Mouse (Mus musculus): Measurements from ENCODE around the gene Cox5a. TPM values are rescaled to one million over a fixed set of nuclear protein-coding genes. Genes with fewer than 3 reads are reported as not detected.

The Cox5a gene
- polyA plus RNA-seq, 1 experiment: 397 TPM

DNA sequence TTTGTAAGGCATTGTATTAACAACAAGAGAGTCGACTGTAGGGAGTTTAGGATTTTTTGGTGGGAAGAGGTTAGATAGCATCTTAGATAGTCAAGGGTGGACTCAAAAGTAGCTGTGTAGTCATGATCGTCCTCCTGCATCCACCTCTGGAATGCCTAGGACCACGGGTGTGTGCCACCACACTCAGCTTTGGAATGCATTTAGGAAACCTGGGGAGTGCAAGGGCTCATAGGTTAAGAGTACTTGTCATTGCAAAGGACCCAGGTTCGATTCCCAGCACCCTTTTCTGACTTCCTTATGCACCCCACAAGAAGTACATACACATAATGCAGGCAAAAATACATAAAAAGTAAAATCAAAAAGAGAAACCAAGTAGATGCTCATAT is 1.8 kb downstream of the Cox5a start:
- no peak for TF ChIP-seq POLR2A (IDR thresholded peaks at IDR 0.05; ENCODE audit: control insufficient read depth, extremely low read depth, insufficient read depth, low read length, poor library complexity)
- no peak for TF ChIP-seq CTCF (IDR thresholded peaks at IDR 0.05; ENCODE audit: borderline replicate concordance, control insufficient read depth, extremely low read depth, insufficient read depth, low read length, poor library complexity)
- Histone ChIP-seq H3K27ac (ENCODE audit: control insufficient read depth, insufficient read depth, low read length) (no peak overlapping the region), H3K4me3 (ENCODE audit: control insufficient read depth, insufficient read depth, low read length) (no peak overlapping the region), H3K4me1 (replicated peaks; ENCODE audit: control insufficient read depth, insufficient read depth, low read length) (peaks cover 9% of the 10 kb centered on the region), H3K36me3 (ENCODE audit: control insufficient read depth, insufficient read depth, low read length) (no peaks in the 10 kb centered on the region), H3K27me3 (ENCODE audit: control insufficient read depth, insufficient read depth, low read length) (no peaks in the 10 kb centered on the region)
- no peak for DNase-seq
- WGBS: 85% methylated on average over 4 of the region's 4 CpGs

DNA sequence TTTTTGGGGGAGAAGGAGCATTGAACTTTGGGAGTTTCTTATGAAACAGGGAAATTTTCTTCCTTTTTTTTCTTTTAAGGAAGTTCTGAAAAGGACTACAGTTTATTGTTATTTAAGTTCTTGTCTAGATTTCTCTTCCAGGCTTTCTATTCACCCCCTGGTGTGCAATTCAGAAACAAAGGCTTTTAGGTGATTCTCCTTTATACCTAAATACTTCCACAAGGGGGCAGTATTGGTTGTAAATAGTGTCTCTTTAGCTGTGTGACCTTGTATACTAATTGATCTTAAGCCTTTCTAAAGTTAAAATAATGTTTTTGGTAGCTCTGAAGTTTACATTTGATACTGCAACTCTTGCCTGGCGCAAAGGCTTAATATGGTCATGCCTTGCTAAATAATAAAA is 2.7 kb downstream of the Cox5a start:
- WGBS: 56% methylated on average over 1 of the region's 1 CpGs
- TF ChIP-seq POLR2A (IDR thresholded peaks at IDR 0.05; ENCODE audit: control insufficient read depth, extremely low read depth, insufficient read depth, low read length, poor library complexity) (no peak), CTCF (IDR thresholded peaks at IDR 0.05; ENCODE audit: borderline replicate concordance, control insufficient read depth, extremely low read depth, insufficient read depth, low read length, poor library complexity) (no peak)
- H3K4me1 ChIP-seq (replicated peaks; ENCODE audit: control insufficient read depth, insufficient read depth, low read length): peaks cover 9% of the 10 kb centered on the region
- DNase-seq: no peak
- H3K27ac ChIP-seq (ENCODE audit: control insufficient read depth, insufficient read depth, low read length): no peak overlapping the region
- H3K27me3 ChIP-seq (ENCODE audit: control insufficient read depth, insufficient read depth, low read length): no peaks in the 10 kb centered on the region
- H3K4me3 ChIP-seq (ENCODE audit: control insufficient read depth, insufficient read depth, low read length): no peak overlapping the region
- no peaks in the 10 kb centered on the region for H3K36me3 ChIP-seq (ENCODE audit: control insufficient read depth, insufficient read depth, low read length)

DNA sequence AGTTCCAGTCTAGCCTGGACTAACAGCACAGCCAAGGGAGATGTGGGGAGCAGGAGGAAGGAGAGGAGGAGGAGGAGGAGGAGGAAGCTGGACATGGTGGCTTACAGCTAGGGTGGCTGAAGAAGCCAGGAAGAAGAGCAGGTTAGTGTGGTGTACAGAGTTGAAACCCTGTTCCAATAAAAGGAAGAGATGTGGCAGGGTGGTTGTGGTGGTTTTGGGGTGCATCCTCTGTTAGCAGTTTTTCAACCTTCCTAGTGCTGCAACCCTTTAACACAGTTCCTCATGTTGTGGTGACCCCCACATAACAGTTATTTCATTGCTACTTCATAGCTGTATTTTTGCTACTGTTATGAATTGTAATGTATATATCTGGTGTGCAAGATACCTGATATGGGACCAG is 3.4 kb downstream of the Cox5a start:
- H3K4me3 ChIP-seq (ENCODE audit: control insufficient read depth, insufficient read depth, low read length): no peak overlapping the region
- H3K4me1 ChIP-seq (replicated peaks; ENCODE audit: control insufficient read depth, insufficient read depth, low read length): peaks cover 9% of the 10 kb centered on the region

DNA sequence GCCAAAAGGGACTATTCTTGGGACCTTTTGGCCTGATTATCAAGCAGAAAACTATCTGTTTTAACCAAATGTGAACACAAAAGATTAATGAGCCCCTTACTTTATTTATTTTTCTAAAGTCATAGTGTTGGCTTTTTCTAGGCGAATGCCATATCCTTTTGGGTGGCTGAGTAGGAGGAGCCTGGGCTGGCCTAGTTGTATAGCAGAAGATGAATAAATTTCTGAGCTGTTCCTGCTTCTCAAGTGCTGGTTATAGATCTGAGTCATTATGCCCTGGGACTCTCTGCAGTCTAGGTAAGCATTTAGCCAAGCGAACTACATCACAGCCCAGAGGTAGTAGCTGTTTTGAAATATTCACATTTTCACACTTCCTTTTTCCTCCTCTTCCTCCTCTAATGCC is 4.4 kb downstream of the Cox5a start:
- peaks cover 4% of the 10 kb centered on the region; the same call in 1 of the 2 replicates for H3K36me3 ChIP-seq (ENCODE audit: control insufficient read depth, insufficient read depth, low read length)
- no peaks in the 10 kb centered on the region for H3K27me3 ChIP-seq (ENCODE audit: control insufficient read depth, insufficient read depth, low read length)
- 56% methylated on average over 2 of the region's 2 CpGs for WGBS
- H3K4me3 ChIP-seq (ENCODE audit: control insufficient read depth, insufficient read depth, low read length): no peak overlapping the region
- TF ChIP-seq CTCF (IDR thresholded peaks at IDR 0.05; ENCODE audit: borderline replicate concordance, control insufficient read depth, extremely low read depth, insufficient read depth, low read length, poor library complexity): no peak
- no peak for TF ChIP-seq POLR2A (IDR thresholded peaks at IDR 0.05; ENCODE audit: control insufficient read depth, extremely low read depth, insufficient read depth, low read length, poor library complexity)
- no peak overlapping the region for H3K27ac ChIP-seq (ENCODE audit: control insufficient read depth, insufficient read depth, low read length)
- no peak for DNase-seq
- peaks cover 9% of the 10 kb centered on the region for H3K4me1 ChIP-seq (replicated peaks; ENCODE audit: control insufficient read depth, insufficient read depth, low read length)

More for the DNA sequence above, 3.4 kb downstream of the Cox5a start:
- Histone ChIP-seq H3K36me3 (ENCODE audit: control insufficient read depth, insufficient read depth, low read length) (peaks cover 3% of the 10 kb centered on the region; the same call in 1 of the 2 replicates), H3K27me3 (ENCODE audit: control insufficient read depth, insufficient read depth, low read length) (no peaks in the 10 kb centered on the region), H3K27ac (ENCODE audit: control insufficient read depth, insufficient read depth, low read length) (no peak overlapping the region)
- DNase-seq: no peak
- no peak for TF ChIP-seq CTCF (IDR thresholded peaks at IDR 0.05; ENCODE audit: borderline replicate concordance, control insufficient read depth, extremely low read depth, insufficient read depth, low read length, poor library complexity)
- TF ChIP-seq POLR2A (IDR thresholded peaks at IDR 0.05; ENCODE audit: control insufficient read depth, extremely low read depth, insufficient read depth, low read length, poor library complexity): no peak

DNA sequence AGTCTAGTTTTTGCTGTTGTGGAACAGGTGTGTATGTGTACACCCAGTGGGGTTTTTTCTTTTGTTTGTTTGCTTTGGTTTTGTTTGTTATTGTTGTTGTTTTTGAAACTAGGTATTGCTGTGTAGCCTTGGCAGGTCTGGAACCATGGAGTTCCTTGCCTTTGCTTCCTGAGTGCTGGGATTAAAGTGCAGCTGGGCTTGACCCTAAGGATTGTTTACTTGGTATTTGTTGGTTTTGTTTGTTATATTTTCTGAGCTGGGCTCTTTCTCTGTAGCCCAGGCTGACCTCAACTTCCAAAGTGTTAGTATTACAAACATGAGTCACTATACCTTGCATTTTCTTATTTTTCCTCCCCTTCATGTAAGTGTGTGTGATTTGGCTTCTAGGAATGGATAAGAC is 5.4 kb downstream of the Cox5a start:
- peaks cover 9% of the 10 kb centered on the region for H3K36me3 ChIP-seq (ENCODE audit: control insufficient read depth, insufficient read depth, low read length)
- H3K27me3 ChIP-seq (ENCODE audit: control insufficient read depth, insufficient read depth, low read length): no peaks in the 10 kb centered on the region
- TF ChIP-seq CTCF (IDR thresholded peaks at IDR 0.05; ENCODE audit: borderline replicate concordance, control insufficient read depth, extremely low read depth, insufficient read depth, low read length, poor library complexity): no peak
- TF ChIP-seq POLR2A (IDR thresholded peaks at IDR 0.05; ENCODE audit: control insufficient read depth, extremely low read depth, insufficient read depth, low read length, poor library complexity): no peak
- H3K4me1 ChIP-seq (replicated peaks; ENCODE audit: control insufficient read depth, insufficient read depth, low read length): peaks cover 9% of the 10 kb centered on the region
- no peak overlapping the region for H3K4me3 ChIP-seq (ENCODE audit: control insufficient read depth, insufficient read depth, low read length)
- H3K27ac ChIP-seq (ENCODE audit: control insufficient read depth, insufficient read depth, low read length): no peak overlapping the region
- DNase-seq: no peak

DNA sequence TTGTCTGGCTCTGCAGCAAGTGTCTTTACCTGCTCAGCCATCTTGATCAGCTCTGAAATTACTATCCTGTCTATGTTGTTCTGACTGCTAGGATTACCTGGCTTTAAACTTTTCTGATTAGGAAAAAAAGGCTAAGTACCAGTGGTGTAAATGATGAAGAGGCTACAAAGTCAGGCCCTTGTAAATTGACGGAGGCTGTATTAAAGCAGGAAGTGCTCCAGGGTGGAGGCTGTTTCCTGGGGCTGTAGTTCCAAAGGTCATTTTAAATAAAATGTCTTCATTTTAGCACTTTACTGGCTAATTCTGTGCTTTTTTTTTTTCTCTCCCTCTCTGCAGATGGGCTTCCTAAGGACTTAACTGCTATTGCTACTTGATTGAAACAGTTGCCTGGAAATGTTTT is 10.9 kb downstream of the Cox5a start:
- 97% methylated on average over 1 of the region's 1 CpGs for WGBS
- H3K36me3 ChIP-seq (ENCODE audit: control insufficient read depth, insufficient read depth, low read length): peaks cover 26% of the 10 kb centered on the region
- TF ChIP-seq POLR2A (IDR thresholded peaks at IDR 0.05; ENCODE audit: control insufficient read depth, extremely low read depth, insufficient read depth, low read length, poor library complexity) (no peak), CTCF (IDR thresholded peaks at IDR 0.05; ENCODE audit: borderline replicate concordance, control insufficient read depth, extremely low read depth, insufficient read depth, low read length, poor library complexity) (no peak)
- no peak for DNase-seq
- H3K27ac ChIP-seq (ENCODE audit: control insufficient read depth, insufficient read depth, low read length): no peak overlapping the region
- no peak overlapping the region for H3K4me3 ChIP-seq (ENCODE audit: control insufficient read depth, insufficient read depth, low read length)
- H3K27me3 ChIP-seq (ENCODE audit: control insufficient read depth, insufficient read depth, low read length): no peaks in the 10 kb centered on the region
- H3K4me1 ChIP-seq (replicated peaks; ENCODE audit: control insufficient read depth, insufficient read depth, low read length): peaks cover 4% of the 10 kb centered on the region

DNA sequence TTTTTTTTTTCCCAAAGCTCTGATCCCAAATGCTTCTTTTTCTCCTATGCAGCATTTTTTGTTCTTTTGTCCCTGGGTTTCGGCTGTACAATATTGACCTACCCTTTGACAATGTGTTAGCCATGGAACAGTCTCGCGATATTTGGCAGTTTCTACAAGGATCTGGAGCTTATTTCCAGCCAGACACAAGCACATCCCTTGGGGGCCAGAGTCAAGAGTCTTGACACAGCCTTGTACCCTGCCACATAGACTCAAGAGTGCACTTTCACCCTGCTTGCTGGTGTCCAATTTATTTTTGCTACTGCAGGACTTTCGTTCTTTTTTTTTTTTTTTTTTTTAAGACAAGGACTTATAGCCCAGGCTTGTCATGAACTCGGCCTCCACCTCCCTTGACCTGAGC is 15.3 kb downstream of the Cox5a start:
- H3K4me3 ChIP-seq (ENCODE audit: control insufficient read depth, insufficient read depth, low read length): no peak overlapping the region
- no peaks in the 10 kb centered on the region for H3K27me3 ChIP-seq (ENCODE audit: control insufficient read depth, insufficient read depth, low read length)
- H3K27ac ChIP-seq (ENCODE audit: control insufficient read depth, insufficient read depth, low read length): no peak overlapping the region
- DNase-seq: no peak
- H3K36me3 ChIP-seq (ENCODE audit: control insufficient read depth, insufficient read depth, low read length): peaks cover 17% of the 10 kb centered on the region
- H3K4me1 ChIP-seq (replicated peaks; ENCODE audit: control insufficient read depth, insufficient read depth, low read length): peaks cover 10% of the 10 kb centered on the region
- TF ChIP-seq POLR2A (IDR thresholded peaks at IDR 0.05; ENCODE audit: control insufficient read depth, extremely low read depth, insufficient read depth, low read length, poor library complexity): no peak
- 90% methylated on average over 5 of the region's 5 CpGs for WGBS
